In the genomic region with DNA sequence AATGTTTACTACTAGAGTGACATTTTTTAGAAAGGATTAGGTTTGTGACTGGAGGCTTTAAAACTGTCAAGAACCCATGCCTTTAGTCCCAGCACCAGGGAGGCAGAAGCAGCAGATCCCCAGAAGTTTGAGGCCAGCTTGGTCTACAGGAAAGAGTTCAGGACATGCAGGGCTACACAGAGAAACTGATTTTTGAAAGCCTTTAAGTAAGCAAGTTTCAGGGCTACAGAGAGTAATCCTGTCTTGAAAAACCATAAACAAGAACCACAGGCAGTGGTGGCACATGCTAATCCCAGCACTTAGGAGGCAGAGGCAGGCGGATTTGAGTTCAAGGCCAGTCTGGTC, we compare ENCODE assay signal across 9 mouse cellular contexts. TPM values are rescaled to one million over a fixed set of nuclear protein-coding genes. Genes with fewer than 3 reads are reported as not detected.
DNase-seq lines count a peak whose midpoint lies in the region; ATAC-seq and TF ChIP-seq lines count a peak whose summit lies in the region.
"Had no signal": no experiment of that assay in that cellular context is flagged by ENCODE, and none has a peak within 500 bp of the region (broad histone marks: within the 10 kb centered on the region; RNA-seq: fewer than 3 reads in every experiment).

No protein-coding gene starts in this region.

- H3K4me1 ChIP-seq in heart, postnatal 0 days (ENCODE audit: control insufficient read depth, insufficient read depth), result peaks cover 14% of the 10 kb centered on the region; the same call in 1 of the 2 replicates
- peaks cover 16% of the 10 kb centered on the region for H3K4me1 ChIP-seq in G1E (ENCODE audit: insufficient read depth, low read depth, low read length)
- peaks cover 19% of the 10 kb centered on the region for H3K4me1 ChIP-seq in forebrain, embryonic 15.5 days
- H3K4me1 ChIP-seq in liver, embryonic 14.5 days (replicated peaks; ENCODE audit: control insufficient read depth in 2 of 2, insufficient read depth in 2 of 2, low read length in 1 of 2), result peaks cover 0 to 2% of the 10 kb centered on the region in 2 experiments; a peak in 1 of 4 replicates

- no peak for ATAC-seq in heart, postnatal 0 days (ENCODE audit: insufficient read depth, low read depth)
- ATAC-seq in G1E (ENCODE audit: extremely low read depth, insufficient number of reproducible peaks, low FRiP score, poor library complexity, severe bottlenecking), result peak; percentile 10; the same call in 1 of the 2 replicates
- ATAC-seq in forebrain, embryonic 15.5 days (replicated peaks), result no peak
- no peak for ATAC-seq in liver, embryonic 14.5 days (ENCODE audit: insufficient read depth)

- peak overlapping the region; percentile 61 for H3K27ac ChIP-seq in heart, postnatal 0 days (ENCODE audit: low read depth)
- H3K27ac ChIP-seq in forebrain, embryonic 15.5 days (replicated peaks), result peak overlapping the region; percentile 52
- H3K27ac ChIP-seq in liver, embryonic 14.5 days, result peak overlapping the region; percentile 64

- H3K9ac ChIP-seq in heart, postnatal 0 days (replicated peaks; ENCODE audit: low read depth, low read length), result no peak overlapping the region
- no peak overlapping the region for H3K9ac ChIP-seq in forebrain, embryonic 15.5 days (replicated peaks)
- H3K9ac ChIP-seq in liver, embryonic 14.5 days (replicated peaks), result no peak overlapping the region

- no peaks in the 10 kb centered on the region for H3K27me3 ChIP-seq in heart, postnatal 0 days (ENCODE audit: control insufficient read depth, insufficient read depth, low read length)
- no peaks in the 10 kb centered on the region for H3K27me3 ChIP-seq in G1E (ENCODE audit: insufficient read depth, low read length)
- H3K27me3 ChIP-seq in forebrain, embryonic 15.5 days, result no peaks in the 10 kb centered on the region
- H3K27me3 ChIP-seq in liver, embryonic 14.5 days (ENCODE audit: control insufficient read depth, insufficient read depth, low read length), result no peaks in the 10 kb centered on the region

- DNase-seq in heart, postnatal 0 days (ENCODE audit: low spot score), result no peak
- no peak for DNase-seq in heart, adult 18-20 months
- DNase-seq in G1E (ENCODE audit: low spot score), result no peak
- DNase-seq in liver, embryonic 14.5 days (ENCODE audit: low read depth in 3 of 3, low spot score in 3 of 3), result no peak
- DNase-seq in urinary bladder, postnatal 10 days (ENCODE audit: low spot score), result no peak
- no peak for DNase-seq in thymus, adult 18-20 months
- DNase-seq in lung, postnatal 36 days, result no peak
- DNase-seq: gastrocnemius, postnatal 10 days had no signal

- TF ChIP-seq CTCF in heart, postnatal 0 days (IDR thresholded peaks at IDR 0.05; ENCODE audit: low read depth), result no peak
- TF ChIP-seq CTCF in G1E (IDR thresholded peaks at IDR 0.05; ENCODE audit: low read depth, low read length), result no peak
- TF ChIP-seq CTCF in liver, embryonic 14.5 days (IDR thresholded peaks at IDR 0.05; ENCODE audit: low read depth), result no peak

- H3K36me3 ChIP-seq in heart, postnatal 0 days (replicated peaks; ENCODE audit: control insufficient read depth, insufficient read depth, low read length), result peaks cover 32% of the 10 kb centered on the region
- H3K36me3 ChIP-seq in G1E (replicated peaks), result peaks cover 77% of the 10 kb centered on the region
- peaks cover 58% of the 10 kb centered on the region for H3K36me3 ChIP-seq in forebrain, embryonic 15.5 days
- H3K36me3 ChIP-seq in liver, embryonic 14.5 days (replicated peaks; ENCODE audit: control insufficient read depth, insufficient read depth, low read depth), result peaks cover 43% of the 10 kb centered on the region

- 73% methylated on average over 1 of the region's 1 CpGs for WGBS in heart, postnatal 0 days
- WGBS in forebrain, embryonic 15.5 days, result 63% methylated on average over 1 of the region's 1 CpGs
- 71% methylated on average over 1 of the region's 1 CpGs for WGBS in liver, embryonic 14.5 days (ENCODE audit: insufficient replicate concordance)

- no peak overlapping the region for H3K4me2 ChIP-seq in heart, postnatal 0 days (ENCODE audit: low read depth, low read length)
- no peak overlapping the region for H3K4me2 ChIP-seq in forebrain, embryonic 15.5 days (replicated peaks)
- H3K4me2 ChIP-seq in liver, embryonic 14.5 days (ENCODE audit: low read depth), result no peak overlapping the region

- TF ChIP-seq EP300 in heart, postnatal 0 days (IDR thresholded peaks at IDR 0.05; ENCODE audit: low read depth), result no peak
- TF ChIP-seq EP300 in liver, embryonic 14.5 days (IDR thresholded peaks at IDR 0.05; ENCODE audit: low read depth), result no peak

- no peak overlapping the region for H3K4me3 ChIP-seq in heart, postnatal 0 days (ENCODE audit: low read depth, low read length)
- H3K4me3 ChIP-seq in G1E (ENCODE audit: low read depth, low read length), result no peak overlapping the region
- H3K4me3 ChIP-seq in forebrain, embryonic 15.5 days, result no peak overlapping the region
- no peak overlapping the region for H3K4me3 ChIP-seq in liver, embryonic 14.5 days (ENCODE audit: insufficient read depth in 1 of 2, low read depth in 2 of 2, low read length in 2 of 2)

- H3K9me3 ChIP-seq in heart, postnatal 0 days (replicated peaks; ENCODE audit: control insufficient read depth, low read length), result no peaks in the 10 kb centered on the region
- H3K9me3 ChIP-seq in G1E (replicated peaks), result no peaks in the 10 kb centered on the region
- no peaks in the 10 kb centered on the region for H3K9me3 ChIP-seq in forebrain, embryonic 15.5 days
- H3K9me3 ChIP-seq in liver, embryonic 14.5 days (ENCODE audit: control insufficient read depth, low read length), result no peaks in the 10 kb centered on the region

RNA-seq across cellular contexts. Expression of gene Zbtb37, which starts 5.7 kb away (rescaled TPM):
- 3.1 and 5.6 TPM in 2 replicates for total RNA-seq in heart, postnatal 0 days (2014; rRNA removed; ENCODE audit: low replicate concordance)
- 4.5 and 5.0 TPM in 2 replicates for polyA plus RNA-seq in heart, postnatal 0 days (2015; fragmentation: Nextera tagmentation; extraction: Ambion mirVana)
- 10 to 100 TPM; 14.2 to 15.7 TPM for total RNA-seq in heart, adult 18-20 months (2021)
- total RNA-seq in G1E (2014; fragmentation: Nextera tagmentation), result 11.1 and 11.6 TPM in 2 replicates
- total RNA-seq in G1E (2017), result 5.8 and 8.5 TPM in 2 replicates
- 0.08 and 0.21 TPM in 2 replicates for polyA plus RNA-seq in G1E (2012)
- 15.1 and 16.4 TPM in 2 replicates for polyA plus RNA-seq in forebrain, embryonic 15.5 days (2015; fragmentation: Nextera tagmentation; extraction: Ambion mirVana)
- 0.49 and 0.73 TPM in 2 replicates for polyA plus RNA-seq in liver, embryonic 14.5 days (2012; rRNA removed)
- polyA plus RNA-seq in liver, embryonic 14.5 days (2014; fragmentation: Nextera tagmentation; extraction: Ambion mirVana), result 1.8 TPM in 2 replicates

RNA-seq across cellular contexts. Expression of gene Dars2, which starts 30.1 kb away (rescaled TPM):
- 16.3 and 18.6 TPM in 2 replicates for total RNA-seq in heart, postnatal 0 days (2014; rRNA removed; ENCODE audit: low replicate concordance)
- polyA plus RNA-seq in heart, postnatal 0 days (2015; fragmentation: Nextera tagmentation; extraction: Ambion mirVana), result 17.4 and 19.8 TPM in 2 replicates
- total RNA-seq in heart, adult 18-20 months (2021), result 10 to 100 TPM; 25.3 to 28.4 TPM
- total RNA-seq in G1E (2014; fragmentation: Nextera tagmentation) (35.2 and 41.1 TPM in 2 replicates), G1E (2017) (36.2 and 39.1 TPM in 2 replicates)
- 3.8 and 4.3 TPM in 2 replicates for polyA plus RNA-seq in G1E (2012)
- polyA plus RNA-seq in forebrain, embryonic 15.5 days (2015; fragmentation: Nextera tagmentation; extraction: Ambion mirVana), result 33.6 and 34.6 TPM in 2 replicates
- polyA plus RNA-seq in liver, embryonic 14.5 days (2012; rRNA removed), result 14.6 and 18.2 TPM in 2 replicates
- 37.2 and 37.7 TPM in 2 replicates for polyA plus RNA-seq in liver, embryonic 14.5 days (2014; fragmentation: Nextera tagmentation; extraction: Ambion mirVana)

RNA-seq across cellular contexts. Expression of gene Cenpl, which starts 30.1 kb away (rescaled TPM):
- total RNA-seq in heart, postnatal 0 days (2014; rRNA removed; ENCODE audit: low replicate concordance), result 0.69 and 5.3 TPM in 2 replicates
- polyA plus RNA-seq in heart, postnatal 0 days (2015; fragmentation: Nextera tagmentation; extraction: Ambion mirVana), result 6.9 and 7.3 TPM in 2 replicates
- 1 to 10 TPM; 1.0 to 1.2 TPM for total RNA-seq in heart, adult 18-20 months (2021)
- total RNA-seq in G1E (2014; fragmentation: Nextera tagmentation), result 19.3 and 20.6 TPM in 2 replicates
- 4.5 and 6.4 TPM in 2 replicates for total RNA-seq in G1E (2017)
- 8.6 and 9.0 TPM in 2 replicates for polyA plus RNA-seq in G1E (2012)
- 20.4 and 22.1 TPM in 2 replicates for polyA plus RNA-seq in forebrain, embryonic 15.5 days (2015; fragmentation: Nextera tagmentation; extraction: Ambion mirVana)
- polyA plus RNA-seq in liver, embryonic 14.5 days (2012; rRNA removed), result 8.7 and 14.5 TPM in 2 replicates
- 36.5 and 39.0 TPM in 2 replicates for polyA plus RNA-seq in liver, embryonic 14.5 days (2014; fragmentation: Nextera tagmentation; extraction: Ambion mirVana)
